Mouse (Mus musculus): ENCODE measurements around the gene Kdr.

Gene Kdr

GRCm38 (mm10) chr5:75978374-75979100 is at the start of gene Kdr:
Kdr (minus strand) TSS chr5:75978458.
- peak; percentile 88 for DNase-seq

- DNase-seq = no peak
These were observed 48.5 kb upstream of the Kdr start for GRCm38 (mm10) chr5:76026805-76027204.

- peak; percentile 41 to 77 for DNase-seq
These were observed 47.9 kb upstream of the Kdr start for GRCm38 (mm10) chr5:76025996-76026665.

- no peak for DNase-seq
These were observed 44.9 kb upstream of the Kdr start for GRCm38 (mm10) chr5:76023011-76023773.

GRCm38 (mm10) chr5:76022436-76022835 is 44.2 kb upstream of the Kdr start:
- DNase-seq = no peak

- DNase-seq = no peak
These were observed 40.1 kb upstream of the Kdr start for GRCm38 (mm10) chr5:76018321-76018720.

- peak; percentile 68 to 86 for DNase-seq
These were observed 37.8 kb upstream of the Kdr start for GRCm38 (mm10) chr5:76016086-76016485.

GRCm38 (mm10) chr5:76013881-76014431 is 35.7 kb upstream of the Kdr start:
- peak; percentile 66 to 75 for DNase-seq

GRCm38 (mm10) chr5:76006403-76006802 is 28.1 kb upstream of the Kdr start:
- no peak for DNase-seq

- no peak for DNase-seq
These were observed 12.0 kb upstream of the Kdr start for GRCm38 (mm10) chr5:75990212-75990611.

- no peak for DNase-seq
These were observed 9.3 kb upstream of the Kdr start for GRCm38 (mm10) chr5:75987530-75987929.

GRCm38 (mm10) chr5:75980521-75981311 is 2.5 kb upstream of the Kdr start:
- DNase-seq = no peak

GRCm38 (mm10) chr5:75979108-75979507 is 850 bp upstream of the Kdr start:
- no peak for DNase-seq

GRCm38 (mm10) chr5:75977441-75978373 is 551 bp downstream of the Kdr start:
- DNase-seq = peak in 1 of 2 experiments; percentile 37

GRCm38 (mm10) chr5:75976696-75977095 is 1.6 kb downstream of the Kdr start:
- DNase-seq = no peak

GRCm38 (mm10) chr5:75975398-75975797 is 2.9 kb downstream of the Kdr start:
- DNase-seq = no peak

GRCm38 (mm10) chr5:75974543-75975130 is 3.6 kb downstream of the Kdr start:
- peak; percentile 32 to 70 for DNase-seq

- no peak for DNase-seq
These were observed 8.4 kb downstream of the Kdr start for GRCm38 (mm10) chr5:75969887-75970286.

GRCm38 (mm10) chr5:75962558-75962957 is 15.7 kb downstream of the Kdr start:
- DNase-seq = no peak

GRCm38 (mm10) chr5:75961741-75962469 is 16.4 kb downstream of the Kdr start:
- DNase-seq = peak; percentile 24 to 68
